Mouse (Mus musculus) midbrain, embryonic 12.5 days (tissue): ENCODE data around the gene Fam83d. TPM values are rescaled to one million over a fixed set of nuclear protein-coding genes. Genes with fewer than 3 reads are reported as not detected.

Experiments used
- ATAC-seq: fragments of 200-750 bp; cut with Nextera tagmentation; 2 replicates; pipeline ENCODE4 v1.8.0; 2017; ENCODE audit warnings: low read depth, moderate TSS enrichment, moderate library complexity; ENCODE audit not compliant: low FRiP score
- H3K27ac ChIP-seq: fragments of 300-500 bp; sonication (generic); replicated peaks from 2 replicates; pipeline ENCODE4 v1.5.1; 2016; ENCODE audit warnings: mild to moderate bottlenecking
- H3K27me3 ChIP-seq: fragments of 300-500 bp; sonication (generic); 2 replicates; pipeline ENCODE4 v1.6.1; 2016; ENCODE audit warnings: mild to moderate bottlenecking
- H3K36me3 ChIP-seq: fragments of 300-500 bp; sonication (generic); 2 replicates; pipeline ENCODE4 v1.6.1; 2016
- H3K4me1 ChIP-seq: fragments of 300-500 bp; sonication (generic); 2 replicates; pipeline ENCODE4 v1.6.1; 2016
- H3K4me2 ChIP-seq: fragments of 300-500 bp; sonication (generic); replicated peaks from 2 replicates; pipeline ENCODE4 v1.6.1; 2016; ENCODE audit warnings: mild to moderate bottlenecking, moderate library complexity
- H3K4me3 ChIP-seq: fragments of 300-500 bp; sonication (generic); 2 replicates; pipeline ENCODE4 v1.5.1; 2016; ENCODE audit warnings: mild to moderate bottlenecking
- H3K9ac ChIP-seq: fragments of 300-500 bp; sonication (generic); replicated peaks from 2 replicates; pipeline ENCODE4 v1.6.1; 2016; ENCODE audit warnings: mild to moderate bottlenecking, moderate library complexity
- H3K9me3 ChIP-seq: fragments of 300-500 bp; sonication (generic); 2 replicates; pipeline ENCODE4 v1.6.1; 2016; ENCODE audit warnings: mild to moderate bottlenecking
- WGBS: fragments of 180-500 bp; shearing (Covaris S2); methylation state at CpG from one replicate; pipeline ENCODE4 v1.1.7; 2016; 5-methylcytosine and 5-hydroxymethylcytosine counted together
- polyA plus RNA-seq: library from polyadenylated mRNA; unstranded; fragments of >200 nt; fragmentation: Nextera tagmentation; extraction: Ambion mirVana; gene quantifications from 2 replicates; pipeline ENCODE4 v1.2.1, GENCODE M21; 2016

The Fam83d gene
- polyA plus RNA-seq = 38.9 and 41.6 TPM in 2 replicates

DNA sequence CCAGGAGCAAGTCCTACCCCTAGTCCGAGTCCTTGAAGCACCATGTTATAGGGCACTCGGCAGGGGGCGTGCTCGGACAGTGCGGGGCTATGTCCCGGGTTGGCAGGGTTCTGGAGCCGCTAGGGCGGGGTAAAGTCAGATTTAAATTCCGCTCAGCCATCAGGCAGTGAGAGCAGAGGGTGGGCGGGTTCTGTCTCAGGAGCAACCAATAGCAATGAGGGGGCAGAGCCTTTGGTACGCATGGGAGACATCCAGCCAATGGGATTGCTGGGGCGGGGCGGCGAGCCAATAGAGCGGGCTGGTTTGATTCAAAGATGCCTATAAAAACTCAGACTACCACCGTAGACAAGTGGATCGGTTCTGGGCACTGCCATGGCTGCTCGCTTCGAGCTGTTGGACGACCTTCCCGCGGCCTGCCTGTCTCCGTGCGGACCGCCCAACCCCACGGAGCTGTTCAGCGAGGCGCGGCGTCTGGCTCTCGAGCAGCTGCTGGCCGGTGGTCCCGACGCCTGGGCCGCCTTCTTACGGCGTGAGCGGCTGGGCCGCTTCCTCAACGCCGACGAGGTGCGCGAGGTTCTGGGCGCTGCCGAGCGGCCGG lies at the start of gene Fam83d:
TSS of gene Fam83d (plus strand) at position 352 of the 598 bp plus-strand sequence.
- peaks cover 42% of the 10 kb centered on the region for H3K4me1 ChIP-seq
- ATAC-seq = peak; percentile 98
- under 1% methylated on average over 48 of the region's 48 CpGs for WGBS

GRCm38 (mm10) chr2:158718816-158719549 lies 48.9 kb upstream of the Fam83d start:
- Histone ChIP-seq H3K4me3 (no peak overlapping the region), H3K9me3 (no peaks in the 10 kb centered on the region), H3K4me2 (no peak overlapping the region), H3K27me3 (0 out of 2 replicates have a peak, but pooled peaks cover under 1% of the 10 kb centered on the region), H3K4me1 (peaks cover 21% of the 10 kb centered on the region), H3K36me3 (no peaks in the 10 kb centered on the region), H3K9ac (no peak overlapping the region), H3K27ac (no peak overlapping the region; the same call in 1 of the 2 replicates)
- ATAC-seq = no peak
- 87% methylated on average over 12 of the region's 12 CpGs for WGBS

More for the DNA sequence above, at the start of gene Fam83d:
- H3K36me3 ChIP-seq = peaks cover 4% of the 10 kb centered on the region; the same call in 1 of the 2 replicates
- H3K9ac ChIP-seq = peak within 1 kb of the TSS; percentile 81
- no peaks in the 10 kb centered on the region for H3K9me3 ChIP-seq
- H3K4me3 ChIP-seq = peak within 1 kb of the TSS; percentile 82
- H3K4me2 ChIP-seq = peak within 1 kb of the TSS; percentile 93
- H3K27me3 ChIP-seq = no peaks in the 10 kb centered on the region
- H3K27ac ChIP-seq = peak within 1 kb of the TSS; percentile 62

DNA sequence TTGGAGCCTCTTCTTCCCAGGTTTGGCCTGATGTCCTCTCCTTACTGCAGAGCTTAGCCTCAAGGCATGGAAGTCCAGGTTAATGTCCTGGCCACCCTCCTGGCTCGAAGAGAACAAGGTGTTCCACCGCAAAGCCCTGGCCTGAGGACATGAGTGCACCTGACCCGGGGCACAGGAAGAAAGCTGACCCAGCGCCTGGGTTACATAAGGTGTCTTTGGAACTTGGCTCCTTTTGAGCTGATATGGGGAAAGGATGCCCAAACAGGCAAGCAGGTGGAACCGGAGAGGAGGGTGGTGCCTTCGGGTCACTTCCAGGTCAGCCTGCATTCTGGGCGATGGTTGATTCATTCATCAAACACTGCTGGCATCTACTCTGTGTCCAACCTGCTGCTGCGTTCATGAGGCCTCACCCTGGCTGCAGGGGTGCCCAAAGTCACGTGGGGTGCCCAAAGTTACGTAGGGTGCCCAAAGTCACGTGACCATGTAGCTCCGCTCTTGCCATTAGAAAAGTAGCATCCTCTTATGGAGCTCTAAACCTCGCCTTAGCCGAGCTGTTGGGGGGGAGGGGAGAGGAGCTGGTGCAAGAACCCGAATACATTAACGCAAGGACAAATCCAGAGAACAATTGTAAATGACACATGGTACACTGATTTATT lies 47.0 kb upstream of the Fam83d start:
- no peak overlapping the region for H3K4me3 ChIP-seq
- H3K36me3 ChIP-seq = no peaks in the 10 kb centered on the region
- no peaks in the 10 kb centered on the region for H3K9me3 ChIP-seq
- H3K4me1 ChIP-seq = peaks cover 20% of the 10 kb centered on the region
- H3K9ac ChIP-seq = no peak overlapping the region
- H3K27me3 ChIP-seq = 0 out of 2 replicates have a peak, but pooled peaks cover 4% of the 10 kb centered on the region
- WGBS = 74% methylated on average over 16 of the region's 16 CpGs
- no peak overlapping the region for H3K4me2 ChIP-seq
- 0 out of 2 replicates have a peak, but pooled peaks have one; percentile 42 for ATAC-seq
- no peak overlapping the region for H3K27ac ChIP-seq

DNA sequence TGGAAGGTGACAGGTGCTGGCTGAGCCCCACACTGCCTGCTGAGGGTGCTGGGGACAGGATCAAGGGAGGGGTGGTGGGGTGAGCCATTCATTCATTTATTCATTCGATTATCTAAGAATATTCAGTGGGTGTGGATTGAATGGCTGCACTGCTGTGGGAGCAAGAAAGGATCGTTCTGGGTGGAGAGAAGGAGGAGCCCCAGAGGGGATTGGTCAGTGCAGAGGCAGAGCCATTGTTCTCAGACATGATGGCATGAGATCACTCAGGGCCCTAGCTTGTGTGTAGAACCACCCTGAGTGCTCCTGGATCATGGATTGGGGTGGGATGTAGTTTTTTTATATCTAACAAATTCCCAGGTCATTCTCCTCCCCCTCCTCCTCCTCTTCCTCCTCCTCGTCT lies 46.4 kb upstream of the Fam83d start:
- Histone ChIP-seq H3K4me1 (peaks cover 15% of the 10 kb centered on the region), H3K9me3 (no peaks in the 10 kb centered on the region), H3K27ac (no peak overlapping the region), H3K27me3 (0 out of 2 replicates have a peak, but pooled peaks cover 4% of the 10 kb centered on the region), H3K9ac (no peak overlapping the region), H3K4me2 (no peak overlapping the region), H3K36me3 (no peaks in the 10 kb centered on the region), H3K4me3 (no peak overlapping the region)
- ATAC-seq = peak; percentile 71
- WGBS = 29% methylated on average over 2 of the region's 3 CpGs

- Histone ChIP-seq H3K4me2 (no peak overlapping the region), H3K9ac (no peak overlapping the region), H3K36me3 (no peaks in the 10 kb centered on the region), H3K4me1 (peaks cover 15% of the 10 kb centered on the region), H3K9me3 (no peaks in the 10 kb centered on the region), H3K27ac (no peak overlapping the region), H3K27me3 (0 out of 2 replicates have a peak, but pooled peaks cover 4% of the 10 kb centered on the region), H3K4me3 (no peak overlapping the region)
- no peak for ATAC-seq
- WGBS = 88% methylated on average over 4 of the region's 4 CpGs
These were observed 45.8 kb upstream of the Fam83d start for GRCm38 (mm10) chr2:158722135-158722534.

DNA sequence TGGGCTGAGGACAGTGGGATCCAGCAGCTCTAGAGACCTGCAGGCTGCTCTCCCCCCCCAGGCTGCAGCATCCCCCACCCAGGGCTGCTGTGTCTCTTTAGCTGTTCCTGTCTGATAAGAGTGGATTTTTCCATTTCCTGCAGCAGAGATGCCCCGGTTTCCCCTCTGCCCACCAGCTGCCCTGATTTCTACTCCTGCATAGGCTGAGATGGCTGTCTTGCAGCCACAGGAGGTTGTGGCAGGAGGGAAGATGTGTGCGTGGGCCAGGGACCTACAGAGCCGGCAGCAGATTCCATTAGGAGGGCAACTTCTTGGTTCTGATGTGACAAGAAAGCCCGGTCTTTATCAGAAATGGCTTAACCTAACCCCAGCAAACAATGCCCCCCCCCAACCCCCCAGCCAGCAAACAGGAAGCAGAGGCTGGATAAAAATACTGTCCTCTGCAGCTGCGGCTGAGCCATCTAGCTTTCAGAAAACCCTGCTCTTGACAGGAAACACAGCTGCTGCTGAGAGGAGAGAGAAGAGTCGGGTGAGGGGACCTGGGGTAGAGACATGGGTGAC lies 44.8 kb upstream of the Fam83d start:
- H3K9ac ChIP-seq = no peak overlapping the region
- H3K27me3 ChIP-seq = 0 out of 2 replicates have a peak, but pooled peaks cover 4% of the 10 kb centered on the region
- H3K4me2 ChIP-seq = no peak overlapping the region
- H3K4me3 ChIP-seq = no peak overlapping the region
- no peaks in the 10 kb centered on the region for H3K9me3 ChIP-seq
- H3K36me3 ChIP-seq = no peaks in the 10 kb centered on the region
- peaks cover 15% of the 10 kb centered on the region for H3K4me1 ChIP-seq
- no peak overlapping the region for H3K27ac ChIP-seq
- ATAC-seq = no peak
- 72% methylated on average over 6 of the region's 6 CpGs for WGBS

- peaks cover 15% of the 10 kb centered on the region for H3K4me1 ChIP-seq
- no peaks in the 10 kb centered on the region for H3K36me3 ChIP-seq
- H3K27me3 ChIP-seq = 0 out of 2 replicates have a peak, but pooled peaks cover 4% of the 10 kb centered on the region
- no peak overlapping the region for H3K27ac ChIP-seq
- H3K4me2 ChIP-seq = no peak overlapping the region
- H3K9me3 ChIP-seq = no peaks in the 10 kb centered on the region
- no peak overlapping the region for H3K9ac ChIP-seq
- no peak for ATAC-seq
- H3K4me3 ChIP-seq = no peak overlapping the region
- WGBS = 56% methylated on average over 6 of the region's 6 CpGs
These were observed 44.1 kb upstream of the Fam83d start for GRCm38 (mm10) chr2:158723806-158724205.

DNA sequence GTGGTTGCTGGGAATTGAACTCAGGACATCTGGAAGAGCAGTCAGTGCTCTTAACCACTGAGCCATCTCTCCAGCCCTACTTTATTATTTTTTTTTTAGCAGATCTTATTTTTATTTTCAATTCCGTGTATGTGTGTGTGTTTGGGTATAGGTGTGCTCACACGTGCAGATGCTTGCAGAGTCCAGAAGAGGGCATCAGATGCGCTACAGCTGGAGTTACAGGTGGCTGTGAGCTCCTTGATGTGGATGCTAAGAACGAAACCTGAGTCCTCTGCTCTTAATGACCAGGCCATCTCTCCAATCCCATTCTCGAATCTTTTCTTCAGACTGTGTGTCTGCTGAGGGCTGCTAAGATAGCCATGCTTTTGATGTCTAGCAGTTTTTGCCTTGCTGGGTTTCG lies 41.6 kb upstream of the Fam83d start:
- Histone ChIP-seq H3K4me2 (no peak overlapping the region), H3K27me3 (0 out of 2 replicates have a peak, but pooled peaks cover 4% of the 10 kb centered on the region), H3K9me3 (no peaks in the 10 kb centered on the region), H3K9ac (no peak overlapping the region), H3K27ac (no peak overlapping the region), H3K4me1 (peaks cover 10% of the 10 kb centered on the region), H3K36me3 (no peaks in the 10 kb centered on the region), H3K4me3 (no peak overlapping the region)
- ATAC-seq = no peak
- WGBS = 77% methylated on average over 6 of the region's 6 CpGs

DNA sequence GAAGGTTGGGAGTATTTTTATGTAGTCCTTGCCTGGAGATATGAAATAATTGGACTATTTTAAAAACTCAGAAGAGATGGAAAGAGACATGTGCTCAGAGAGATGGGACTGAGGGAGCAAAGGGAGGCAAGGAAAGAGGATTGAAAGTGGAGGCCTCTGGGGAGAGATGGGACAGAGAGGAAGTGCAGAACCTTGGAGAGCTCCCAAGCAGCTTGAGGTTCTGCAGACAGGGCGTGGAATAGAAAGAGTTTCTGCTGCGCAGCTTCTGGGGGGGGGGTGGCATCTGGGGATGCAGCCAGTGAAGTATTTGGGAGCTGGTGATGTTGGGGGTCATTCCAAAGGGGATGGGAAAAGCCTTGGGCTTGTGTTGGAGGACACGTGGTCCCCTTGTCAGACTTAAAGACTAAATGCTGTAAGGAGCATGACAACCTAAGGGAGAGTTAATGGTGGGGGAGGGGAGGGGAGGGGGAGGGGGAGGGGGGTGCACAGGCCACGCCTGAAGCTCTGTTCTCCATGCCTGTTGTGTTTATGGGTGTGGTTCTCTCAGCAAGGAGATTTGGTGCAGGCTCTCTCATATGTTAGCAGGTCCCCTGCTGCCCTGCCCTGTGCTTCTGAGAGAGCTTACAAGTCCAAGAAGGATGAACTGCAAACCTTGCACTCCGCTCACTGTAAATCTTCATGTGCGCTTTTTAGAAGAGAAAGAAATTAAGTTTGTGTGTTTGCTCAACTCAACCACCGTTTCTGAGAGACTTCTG lies 39.7 kb upstream of the Fam83d start:
- 0 out of 2 replicates have a peak, but pooled peaks cover 4% of the 10 kb centered on the region for H3K27me3 ChIP-seq
- no peak overlapping the region for H3K27ac ChIP-seq
- no peak overlapping the region for H3K9ac ChIP-seq
- 0 out of 2 replicates have a peak, but pooled peaks cover under 1% of the 10 kb centered on the region for H3K4me1 ChIP-seq
- H3K4me3 ChIP-seq = no peak overlapping the region
- ATAC-seq = no peak
- no peak overlapping the region for H3K4me2 ChIP-seq
- 49% methylated on average over 7 of the region's 7 CpGs for WGBS
- H3K9me3 ChIP-seq = no peaks in the 10 kb centered on the region
- H3K36me3 ChIP-seq = no peaks in the 10 kb centered on the region

DNA sequence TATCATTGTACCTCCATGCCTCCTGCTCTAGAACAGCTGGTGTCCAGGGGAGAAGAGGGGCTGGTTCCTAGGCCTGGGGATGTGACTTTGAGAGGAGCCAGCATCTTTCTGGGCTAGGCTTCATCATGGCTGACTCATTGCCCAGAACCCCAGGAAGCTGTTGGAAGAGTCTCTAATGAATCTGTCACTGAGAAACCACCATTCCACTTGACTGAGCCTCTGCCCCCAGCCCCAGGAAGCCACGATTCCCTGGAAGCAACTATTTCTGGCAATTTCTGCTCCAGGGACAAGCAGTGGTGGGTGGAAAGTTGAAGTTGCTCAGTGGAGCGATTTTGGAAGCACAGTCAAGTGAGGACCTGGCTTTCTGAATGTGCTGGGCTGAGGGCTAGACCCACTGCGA lies 37.0 kb upstream of the Fam83d start:
- WGBS = 72% methylated on average over 3 of the region's 3 CpGs
- H3K9me3 ChIP-seq = no peaks in the 10 kb centered on the region
- H3K27me3 ChIP-seq = no peaks in the 10 kb centered on the region
- no peaks in the 10 kb centered on the region for H3K36me3 ChIP-seq
- ATAC-seq = no peak
- H3K4me2 ChIP-seq = no peak overlapping the region
- no peaks in the 10 kb centered on the region for H3K4me1 ChIP-seq
- H3K4me3 ChIP-seq = no peak overlapping the region
- H3K9ac ChIP-seq = no peak overlapping the region
- no peak overlapping the region for H3K27ac ChIP-seq

DNA sequence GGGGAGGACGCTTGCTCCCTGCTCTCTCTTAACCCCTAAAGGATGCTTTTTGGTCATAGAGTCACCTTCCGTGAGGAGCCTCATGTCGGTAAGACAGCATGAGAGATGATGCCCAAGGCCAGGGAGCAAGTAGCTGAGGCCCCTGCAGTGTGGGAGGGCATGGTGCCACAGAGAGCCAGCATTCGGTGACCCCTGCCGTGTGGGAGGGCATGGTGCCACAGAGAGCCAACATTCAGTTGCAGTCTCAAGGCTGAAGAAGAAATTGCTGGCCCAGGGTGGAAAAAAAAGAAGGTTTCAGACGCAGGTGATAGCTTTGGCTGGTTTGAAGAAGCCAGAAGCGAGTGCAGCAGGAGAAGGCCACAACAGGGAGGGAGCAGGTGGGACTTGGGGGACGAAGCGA lies 35.4 kb upstream of the Fam83d start:
- H3K4me3 ChIP-seq = no peak overlapping the region
- H3K9ac ChIP-seq = no peak overlapping the region
- H3K9me3 ChIP-seq = no peaks in the 10 kb centered on the region
- H3K36me3 ChIP-seq = no peaks in the 10 kb centered on the region
- 85% methylated on average over 9 of the region's 9 CpGs for WGBS
- H3K4me1 ChIP-seq = no peaks in the 10 kb centered on the region
- H3K27me3 ChIP-seq = no peaks in the 10 kb centered on the region
- no peak for ATAC-seq
- H3K27ac ChIP-seq = no peak overlapping the region
- H3K4me2 ChIP-seq = no peak overlapping the region
